Mouse (Mus musculus) T-helper 17 cell (primary cell): ENCODE measurements around the gene Inafm1.
"Not testable (repeated sequence)": the region's sequence is repeated elsewhere in the genome, so short reads cannot be mapped to it uniquely, and the experiment has no call there.

Source experiments
- in situ Hi-C, 2 experiments: fragments of 300-600 bp; cut with MboI, MseI; formaldehyde crosslinking; loops; 1 replicate in 1 of 2; 2 replicates in 1 of 2; pipeline ENCODE4 v1.15.1; 2025; ENCODE audit warnings: high pct_unique_total_duplicates in 2 of 2

Gene Inafm1

DNA sequence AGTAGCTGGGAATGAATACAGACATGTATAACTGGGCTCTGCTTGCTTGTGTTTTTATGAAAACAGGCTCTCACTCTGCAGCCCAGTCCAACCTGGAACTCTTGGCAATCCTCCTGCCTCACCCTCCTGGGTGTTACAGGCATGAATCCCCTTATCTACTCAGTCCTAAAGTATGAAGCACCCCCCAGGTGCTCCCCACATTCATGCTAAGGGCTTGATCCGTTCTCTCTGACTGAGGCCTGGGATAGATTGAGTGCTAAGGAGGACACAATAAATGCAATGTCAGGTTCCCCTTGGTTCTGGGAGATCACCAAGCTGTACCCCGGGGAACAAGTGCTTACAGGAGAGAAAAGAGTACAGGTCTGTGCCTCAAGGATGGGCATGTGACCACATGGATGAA lies 24.2 kb upstream of the Inafm1 start:
- in situ Hi-C loops = no loop called here

DNA sequence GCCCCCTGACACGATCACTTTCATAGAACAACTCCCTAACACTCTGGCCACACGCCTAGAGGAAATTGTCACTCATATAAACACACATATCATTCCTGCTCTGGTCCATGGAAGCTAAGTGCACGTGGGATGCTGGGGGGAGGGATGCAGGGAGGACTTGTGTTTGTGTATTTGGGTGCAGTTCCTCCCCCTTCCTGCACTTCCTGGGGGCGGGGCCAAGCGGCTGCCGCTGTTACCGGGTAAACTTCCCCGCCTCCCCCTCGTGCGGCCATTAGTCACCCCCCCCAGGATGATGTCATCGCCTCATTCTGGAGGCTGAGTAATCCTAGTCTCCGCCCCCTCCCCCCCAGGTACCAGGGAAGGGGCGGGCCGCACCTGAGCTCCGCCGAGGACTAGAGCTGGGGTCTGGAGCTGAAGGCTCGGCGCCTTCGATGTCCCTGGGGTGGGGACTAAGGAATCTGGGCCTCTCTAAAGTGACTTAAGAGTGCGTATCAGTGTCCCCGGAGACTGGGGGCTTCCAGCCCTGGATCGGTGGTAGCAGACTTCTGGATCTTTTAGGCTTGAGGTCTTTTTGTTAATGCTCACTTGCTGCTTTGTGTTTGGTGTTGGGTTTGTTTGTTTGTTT lies 23.5 kb upstream of the Inafm1 start:
- in situ Hi-C loops = no loop called here

DNA sequence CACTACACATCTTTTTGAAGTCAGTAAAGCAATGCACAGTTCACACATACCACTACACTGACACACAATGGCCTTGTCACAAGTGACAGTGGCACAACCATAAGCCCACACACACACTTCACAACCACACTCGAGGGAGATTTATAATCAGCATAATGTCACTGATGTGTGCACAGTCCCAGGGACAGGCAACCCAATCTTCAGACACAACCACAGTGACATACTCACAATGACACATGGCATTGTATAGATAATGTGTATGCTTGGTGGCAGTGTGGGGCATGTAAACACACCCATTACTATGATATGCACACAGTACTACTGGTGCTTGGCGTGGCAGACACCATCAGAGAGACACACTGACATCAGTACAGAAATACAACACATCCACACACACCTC lies 22.7 kb upstream of the Inafm1 start:
- in situ Hi-C loops = no loop called here

DNA sequence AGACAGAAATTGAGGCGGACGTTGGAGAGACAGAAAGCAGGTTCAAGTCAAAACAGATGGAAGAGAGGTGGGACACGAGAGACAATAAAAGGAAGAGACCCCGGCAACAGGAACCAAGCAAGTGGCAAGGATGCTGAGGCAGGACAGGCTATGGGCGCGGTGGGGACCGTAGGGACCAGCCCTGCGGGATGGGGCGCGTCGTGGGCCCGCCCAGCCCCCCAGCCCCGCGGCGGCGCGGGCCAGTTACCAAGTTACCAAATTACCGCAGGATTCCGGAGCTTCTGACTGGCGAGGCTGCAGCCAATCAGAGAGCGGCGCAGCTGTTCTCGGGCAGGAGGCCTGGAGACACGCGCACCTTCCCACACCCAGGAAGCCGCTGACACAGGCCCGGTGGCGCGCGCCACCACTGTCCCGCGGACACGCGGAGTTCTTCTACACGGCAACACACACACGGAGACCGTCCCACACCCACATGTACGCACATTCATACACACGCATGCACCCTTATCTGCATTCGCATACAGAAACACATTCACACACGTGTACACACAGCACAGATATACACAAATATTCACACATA lies 22.0 kb upstream of the Inafm1 start:
- in situ Hi-C loops = no loop called here

GRCm38 (mm10) chr7:16294837-16295236 lies 21.4 kb upstream of the Inafm1 start:
- in situ Hi-C loops = loop anchor here in 1 of 2 experiments (5.0 kb wide), 2 partner anchors 32 to 87 kb away; no protein-coding TSS in a partner anchor

- in situ Hi-C loops = loop anchor here in 1 of 2 experiments (5.0 kb wide), 2 partner anchors 33 to 88 kb away; no protein-coding TSS in a partner anchor
Observed at GRCm38 (mm10) chr7:16294346-16294745, 20.9 kb upstream of the Inafm1 start.

DNA sequence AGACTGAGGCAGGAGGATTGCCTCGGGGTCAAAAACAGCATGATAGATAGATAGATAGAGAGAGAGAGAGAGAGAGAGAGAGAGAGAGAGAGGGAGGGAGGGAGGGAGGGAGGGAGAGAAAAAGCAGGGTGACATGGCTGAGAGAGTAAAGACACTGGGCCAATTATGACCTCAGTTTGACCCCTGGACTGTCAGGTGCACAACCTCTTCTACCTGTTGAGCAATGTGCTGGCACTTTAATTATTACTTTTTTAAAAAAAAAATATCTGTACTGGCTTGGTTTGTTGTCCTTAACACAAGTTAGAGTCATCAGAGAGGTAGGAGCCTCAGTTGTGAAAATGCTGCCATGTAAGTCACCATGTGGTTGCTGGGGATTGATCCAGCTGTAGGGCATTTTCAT lies 14.4 kb upstream of the Inafm1 start:
- in situ Hi-C loops = no loop called here

DNA sequence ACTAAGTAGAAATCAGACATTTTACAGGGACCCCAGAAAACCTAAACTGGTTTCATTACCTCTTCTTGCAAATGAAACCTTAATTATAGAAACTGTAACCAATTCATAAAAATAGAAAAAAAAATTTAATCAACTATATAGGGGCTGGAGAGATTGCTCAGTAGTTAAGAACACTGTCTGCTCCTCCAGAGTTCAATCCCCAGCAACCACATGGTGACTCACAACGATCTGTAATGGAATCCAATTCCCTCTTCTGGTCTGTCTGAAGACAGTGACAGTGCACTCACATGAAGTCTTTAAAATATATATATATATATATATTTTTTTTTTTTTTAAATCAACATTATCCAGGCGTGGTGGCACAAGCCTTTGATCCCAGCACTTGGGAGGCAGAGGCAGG lies 13.6 kb upstream of the Inafm1 start:
- in situ Hi-C loops = no loop called here

GRCm38 (mm10) chr7:16286026-16286961 lies 12.9 kb upstream of the Inafm1 start, which contains the start of gene Ccdc9:
Gene Ccdc9 (minus strand): TSS chr7:16286795.
- in situ Hi-C loops = no loop called here

DNA sequence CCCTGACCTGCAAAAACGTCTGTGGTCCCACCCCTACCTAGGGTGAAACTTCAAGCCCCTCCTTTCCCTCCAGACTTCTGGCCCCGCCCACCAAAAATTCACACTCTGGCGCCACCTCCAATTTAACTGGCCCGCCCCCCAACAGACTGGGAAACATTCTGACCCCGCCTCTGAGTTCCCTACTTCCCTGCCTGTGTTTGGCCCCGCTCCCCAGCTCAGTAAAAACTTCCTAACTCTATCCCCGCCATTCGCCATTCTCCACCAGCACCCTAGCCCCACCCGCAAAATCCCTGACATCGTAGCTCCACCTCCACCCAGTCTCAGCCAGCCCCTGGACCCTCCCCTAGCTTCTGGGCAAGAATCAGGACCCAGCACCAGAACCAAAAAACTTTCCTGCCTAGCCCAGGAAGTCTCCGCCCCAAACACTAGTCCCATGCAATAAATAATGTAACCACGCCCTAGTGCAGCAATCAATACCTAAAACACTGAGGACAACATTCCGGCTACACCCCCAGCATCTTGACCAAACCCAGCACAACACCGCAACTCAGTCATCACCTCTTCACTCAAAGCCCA lies 12.1 kb upstream of the Inafm1 start:
- in situ Hi-C loops = no loop called here

GRCm38 (mm10) chr7:16284904-16285303 lies 11.5 kb upstream of the Inafm1 start:
- in situ Hi-C loops = no loop called here

DNA sequence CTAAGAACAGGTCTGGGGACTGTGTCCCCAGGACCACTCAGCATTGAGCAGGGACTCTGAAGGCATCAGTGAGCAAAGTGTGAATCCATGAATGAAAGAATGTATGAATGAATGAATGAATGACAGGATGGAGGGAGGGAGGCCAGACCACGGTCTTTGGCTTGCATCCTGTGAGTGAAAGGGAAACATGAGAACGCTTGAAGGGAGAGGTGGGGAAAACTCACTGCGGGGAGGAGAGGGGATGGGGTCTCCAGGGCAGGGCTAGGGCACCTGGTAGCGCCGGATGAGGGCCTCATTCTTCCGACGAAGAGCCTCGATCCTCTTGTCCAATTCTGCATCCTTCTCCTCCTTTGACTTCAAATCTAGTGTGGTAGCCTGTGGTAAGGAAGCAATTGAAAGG lies 10.6 kb upstream of the Inafm1 start:
- in situ Hi-C loops = no loop called here

DNA sequence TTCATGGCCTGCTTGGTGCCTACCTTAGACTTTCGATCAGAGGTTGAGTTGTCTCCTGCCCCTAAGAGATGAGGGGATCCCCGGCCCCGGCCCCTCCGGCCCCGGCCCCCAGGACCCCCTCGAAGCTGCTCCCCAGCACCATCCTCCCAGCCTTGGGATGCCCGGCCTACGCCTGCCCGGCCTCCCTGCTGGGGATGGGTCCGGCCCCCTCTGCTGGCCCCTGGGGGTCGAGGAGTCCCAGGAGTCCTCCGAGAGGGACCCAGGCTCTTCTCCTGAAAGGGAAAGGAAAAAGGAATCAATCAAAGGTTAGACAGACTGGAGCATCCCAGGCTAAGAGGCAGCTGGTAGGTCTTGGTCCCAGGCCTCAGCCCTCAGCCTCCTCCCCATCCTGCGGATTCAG lies 8.9 kb upstream of the Inafm1 start:
- in situ Hi-C loops = no loop called here

GRCm38 (mm10) chr7:16280721-16281120 lies 7.3 kb upstream of the Inafm1 start:
- in situ Hi-C loops = no loop called here

- in situ Hi-C loops = no loop called here
Observed at GRCm38 (mm10) chr7:16274922-16275890, 1.8 kb upstream of the Inafm1 start.

DNA sequence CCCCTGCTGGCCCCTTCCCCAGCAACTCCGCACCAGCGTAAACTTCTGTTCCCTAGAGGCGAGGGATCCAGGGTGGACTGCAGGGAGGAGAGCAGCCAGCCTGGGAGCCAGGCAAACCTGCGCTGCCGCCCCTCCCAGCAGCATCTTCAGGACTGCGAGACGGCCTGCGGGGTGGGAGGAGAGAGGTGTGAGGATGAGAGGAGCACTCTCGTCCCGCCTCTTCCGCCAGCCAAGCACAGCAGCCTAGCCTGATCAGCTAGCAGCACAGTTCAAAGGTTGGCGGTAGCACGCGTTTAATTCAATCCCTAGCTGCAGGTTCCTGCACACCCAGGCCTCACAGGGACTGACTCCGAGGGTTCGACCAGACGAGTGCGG lies 336 bp upstream of the Inafm1 start:
- in situ Hi-C loops = no loop called here

GRCm38 (mm10) chr7:16272681-16273080 lies 736 bp downstream of the Inafm1 start:
- in situ Hi-C loops = no loop called here

GRCm38 (mm10) chr7:16271139-16271538 lies 2.3 kb downstream of the Inafm1 start:
- in situ Hi-C loops = no loop called here

- in situ Hi-C loops = not testable (repeated sequence)
Observed at GRCm38 (mm10) chr7:16266593-16266992, 6.8 kb downstream of the Inafm1 start.

- in situ Hi-C loops = no loop called here
Observed at GRCm38 (mm10) chr7:16265856-16266255, 7.6 kb downstream of the Inafm1 start.

- in situ Hi-C loops = loop anchor here in 1 of 2 experiments (5.0 kb wide), 1 partner anchor 72 kb away; no protein-coding TSS in a partner anchor
Observed at GRCm38 (mm10) chr7:16263843-16264242, 9.6 kb downstream of the Inafm1 start.
